Mouse (Mus musculus): ENCODE results near the gene Zfp277.

DNA sequence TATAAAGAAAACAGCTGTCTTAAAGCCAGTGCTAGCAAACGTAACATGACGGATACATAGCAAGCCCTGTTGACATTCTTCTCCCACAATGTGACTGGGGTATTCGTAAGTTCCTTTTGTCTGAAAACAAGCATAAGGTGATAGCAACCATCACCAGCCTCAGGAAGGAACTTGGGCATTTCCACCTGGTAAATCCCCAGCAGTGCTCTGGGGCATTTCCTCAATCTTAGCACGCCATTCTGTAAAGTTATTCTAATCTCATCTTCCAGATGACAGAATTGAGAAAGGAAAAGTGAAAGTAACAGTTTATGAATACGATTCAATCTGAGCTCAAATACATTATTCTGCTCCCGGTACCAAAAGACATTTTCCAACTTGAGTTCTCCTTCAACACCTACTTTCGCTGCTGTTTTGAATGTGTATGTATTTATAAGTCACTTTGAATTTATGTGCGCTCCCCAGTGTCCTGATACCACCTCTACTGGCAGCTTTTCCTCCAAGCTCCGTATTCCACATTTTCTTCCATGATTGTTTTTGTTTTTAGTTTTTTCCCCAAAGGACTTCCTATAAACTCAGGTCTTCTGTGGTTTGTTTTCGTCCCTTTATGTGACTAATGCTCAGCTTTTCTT lies 64.4 kb downstream of the Zfp277 start:
- TF ChIP-seq CTCF (IDR thresholded peaks at IDR 0.05; ENCODE audit: low read depth) (no peak), EP300 (IDR thresholded peaks at IDR 0.05; ENCODE audit: low read depth) (no peak)
